Mouse (Mus musculus) spleen, postnatal 0 days (tissue): ENCODE data around the gene Kyat1. TPM values are rescaled to one million over a fixed set of nuclear protein-coding genes. Genes with fewer than 3 reads are reported as not detected.

Source experiments
- polyA plus RNA-seq: library from polyadenylated mRNA; unstranded; fragments of >200 nt; fragmentation: Nextera tagmentation; extraction: Ambion mirVana; gene quantifications from 2 replicates; pipeline ENCODE4 v1.2.1, GENCODE M21; 2015

Gene Kyat1
- 5.0 and 5.9 TPM in 2 replicates for polyA plus RNA-seq

DNA sequence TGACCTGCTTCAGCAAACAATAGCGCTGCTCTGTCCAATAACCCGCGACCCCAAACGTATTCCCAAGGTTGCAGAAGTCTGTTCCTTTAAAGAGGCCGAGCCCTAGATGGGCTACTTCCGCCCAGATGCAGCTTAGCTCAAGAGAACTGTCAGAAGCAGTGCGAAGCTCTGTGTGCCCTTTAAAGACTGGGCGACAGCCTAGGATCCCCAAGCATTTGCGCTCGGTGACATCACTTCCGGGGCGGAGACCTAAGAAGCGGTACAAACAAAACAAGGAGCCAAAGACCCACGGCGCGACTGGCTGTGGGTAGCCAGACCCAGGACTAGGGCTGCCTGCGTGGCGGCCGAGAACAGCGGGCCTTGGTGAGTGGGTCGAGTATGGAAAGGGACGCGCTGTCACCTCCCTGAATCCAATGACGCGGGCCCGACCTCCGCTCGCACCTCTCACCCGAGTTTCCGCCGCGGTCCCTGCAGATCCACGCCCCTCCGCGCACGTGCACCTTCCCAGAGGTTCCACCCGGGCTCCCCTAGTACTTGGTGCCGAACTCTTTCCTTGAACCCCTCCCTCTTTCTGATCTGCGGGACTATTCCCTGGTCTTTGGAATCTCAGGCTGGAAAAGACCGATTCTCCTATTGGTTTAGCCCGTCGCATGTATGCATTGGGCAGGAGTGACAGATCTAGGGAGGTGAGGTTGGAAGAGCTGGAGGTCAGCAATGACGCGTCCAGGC, at the start of gene Kyat1:
TSS of gene Kyat1 (minus strand) at position 219 of the 729 bp plus-strand sequence.

DNA sequence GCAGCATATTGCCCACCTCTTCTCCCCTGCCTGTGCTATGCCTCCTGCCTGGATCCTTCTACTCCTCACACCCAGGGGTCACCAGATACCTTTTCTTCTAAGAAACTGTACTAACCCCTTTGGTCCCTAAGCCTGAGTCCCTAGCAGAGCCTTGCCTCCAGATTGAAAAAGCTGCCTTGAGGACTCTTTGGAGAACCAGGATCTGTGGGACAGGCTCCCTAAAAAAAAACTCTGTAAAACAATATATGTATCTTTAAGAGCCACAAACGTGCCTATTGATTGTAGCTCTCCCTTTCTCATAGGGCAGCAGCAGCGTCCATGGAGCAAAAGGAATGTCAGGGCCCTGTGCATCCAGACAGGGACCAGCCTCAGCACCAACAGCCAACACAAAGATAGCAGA, 34.6 kb upstream of the Kyat1 start, which contains the start of gene Gm28035:
TSS of gene Gm28035 (plus strand) at position 301 of the 400 bp plus-strand sequence.

DNA sequence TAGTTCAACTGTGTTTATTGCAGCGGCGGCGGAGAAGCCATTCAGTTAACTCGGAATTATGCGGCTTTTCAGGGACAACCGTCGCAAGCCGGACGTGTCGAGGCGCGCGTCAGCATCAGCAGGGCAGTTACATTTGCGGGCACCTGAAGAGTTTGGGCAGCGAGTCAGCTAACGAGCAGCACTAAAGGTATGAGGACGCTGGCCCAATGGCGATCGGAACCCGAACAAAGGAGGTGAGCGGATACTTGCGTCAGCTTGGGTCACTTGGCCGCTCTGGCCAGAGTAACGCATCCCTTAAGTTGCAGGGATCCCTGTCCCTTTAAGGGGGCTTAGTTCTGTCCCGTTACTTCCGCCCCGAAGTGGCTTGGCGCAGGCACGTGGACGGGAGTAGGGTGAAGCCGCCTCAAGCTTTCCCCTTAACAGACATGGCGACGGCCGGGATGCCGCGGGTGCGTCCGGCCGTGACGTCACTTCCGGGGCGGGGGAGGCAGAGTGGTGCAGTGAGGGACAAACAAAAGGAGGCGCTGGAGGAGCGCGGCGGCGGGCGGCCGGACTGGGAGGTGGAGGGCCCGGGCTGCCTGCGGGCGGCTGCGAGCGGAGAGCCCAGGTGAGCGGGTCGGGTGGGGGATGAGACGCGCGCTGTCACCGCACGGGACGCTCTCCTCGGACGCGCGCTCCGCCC, 31.7 kb upstream of the Kyat1 start, which contains the start of gene Lrrc8a:
TSS of gene Lrrc8a (plus strand) at position 517 of the 682 bp plus-strand sequence.

DNA sequence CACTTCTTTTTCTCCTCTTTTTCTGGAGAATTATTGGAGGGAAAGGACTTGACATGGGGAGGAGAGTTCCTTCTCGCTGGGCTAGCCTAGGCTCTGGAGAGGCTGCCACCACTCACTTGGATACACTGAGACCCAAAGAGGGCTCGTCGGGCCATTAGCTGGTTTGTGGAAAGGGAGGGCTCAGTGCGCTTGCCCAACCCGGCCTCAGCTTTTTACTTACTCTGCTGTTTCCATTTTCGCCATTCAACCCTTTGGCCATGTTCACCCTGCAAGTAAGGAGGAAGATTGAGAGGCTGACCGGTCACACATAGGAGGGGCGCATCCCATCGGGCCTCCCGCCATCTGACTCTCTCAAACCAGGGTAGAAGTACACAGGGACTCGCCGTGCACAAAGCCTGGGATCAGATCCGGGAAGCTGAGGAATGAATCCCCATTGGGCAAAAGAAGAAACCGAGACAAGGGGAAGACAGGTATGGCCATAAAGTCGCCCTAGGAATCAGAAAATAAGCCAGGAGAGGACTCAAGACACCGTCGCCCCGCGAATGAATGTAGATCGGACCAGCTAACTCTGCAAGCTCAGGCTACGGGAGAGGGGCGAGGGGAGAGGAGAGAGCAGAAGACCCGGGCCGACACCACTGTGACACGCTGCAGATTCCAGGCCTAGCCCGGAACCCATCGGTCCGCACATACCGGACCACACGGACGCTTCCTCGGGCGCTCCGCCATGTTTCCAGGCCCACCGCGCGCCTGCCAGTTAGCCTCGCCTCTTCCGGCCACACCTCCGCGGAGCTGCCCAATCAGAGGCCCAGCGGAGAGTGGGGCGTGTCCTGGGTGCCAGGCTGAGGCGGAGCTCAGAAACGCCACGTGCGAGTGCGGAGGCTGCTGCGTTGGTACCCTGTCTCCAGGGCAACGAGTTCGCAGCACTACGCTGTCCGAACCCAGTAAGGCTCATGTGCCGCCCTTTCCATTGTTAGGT, 27.7 kb downstream of the Kyat1 start, which contains the start of gene Spout1:
TSS of gene Spout1 (minus strand) at position 760 of the 976 bp plus-strand sequence.

DNA sequence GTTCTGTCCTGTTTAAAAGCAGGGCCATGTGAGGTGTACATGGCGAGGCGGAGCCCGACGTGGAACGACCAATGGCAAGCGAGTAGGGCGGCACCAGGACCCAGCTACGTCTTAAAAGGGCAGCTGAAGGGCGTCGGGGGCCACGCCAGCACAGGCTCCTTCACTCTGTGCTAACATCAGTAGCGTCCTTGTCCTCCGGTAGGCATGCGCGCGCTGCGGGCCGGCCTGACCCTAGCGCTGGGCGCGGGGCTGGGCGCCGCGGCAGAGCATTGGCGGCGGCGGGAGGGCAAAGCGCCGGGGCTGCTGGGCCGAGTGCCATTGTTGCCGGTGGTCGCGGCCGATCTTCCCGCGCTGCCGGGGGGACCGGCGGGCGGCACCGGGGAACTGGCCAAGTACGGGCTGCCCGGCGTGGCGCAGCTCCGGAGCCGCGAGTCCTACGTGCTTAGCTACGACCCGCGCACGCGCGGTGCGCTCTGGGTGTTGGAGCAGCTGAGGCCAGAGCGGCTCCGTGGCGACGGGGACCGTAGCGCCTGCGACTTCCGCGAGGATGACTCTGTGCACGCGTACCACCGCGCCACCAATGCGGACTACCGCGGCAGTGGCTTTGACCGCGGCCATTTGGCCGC, 34.2 kb downstream of the Kyat1 start, which contains the start of gene Endog:
TSS of gene Endog (plus strand) at position 123 of the 626 bp plus-strand sequence.

Other genes starting within 250 kb of the Kyat1 start
- gene Sptan1, start 240.3 kb downstream of the Kyat1 start, polyA plus RNA-seq, result 23.0 and 27.3 TPM in 2 replicates
- gene Wdr34, start 157.0 kb downstream of the Kyat1 start, polyA plus RNA-seq, result 18.2 and 19.8 TPM in 2 replicates
- 292 TPM in 2 replicates for gene Set, start 148.5 kb downstream of the Kyat1 start, polyA plus RNA-seq
- 1.6 and 2.5 TPM in 2 replicates for gene Pkn3, start 128.2 kb downstream of the Kyat1 start, polyA plus RNA-seq
- gene Zdhhc12, start 112.2 kb downstream of the Kyat1 start, polyA plus RNA-seq, result 15.7 and 16.2 TPM in 2 replicates
- 5.2 and 6.0 TPM in 2 replicates for gene Zer1, start 81.3 kb downstream of the Kyat1 start, polyA plus RNA-seq
- gene Tbc1d13, start 72.1 kb downstream of the Kyat1 start, polyA plus RNA-seq, result 4.7 TPM in 2 replicates
- gene Endog, start 34.4 kb downstream of the Kyat1 start, polyA plus RNA-seq, result 15.6 and 15.9 TPM in 2 replicates
- 21.5 and 24.4 TPM in 2 replicates for gene Spout1, start 27.4 kb downstream of the Kyat1 start, polyA plus RNA-seq
- 17.3 and 19.2 TPM in 2 replicates for gene Lrrc8a, start 31.9 kb upstream of the Kyat1 start, polyA plus RNA-seq
- gene Gm28035, start 34.7 kb upstream of the Kyat1 start, polyA plus RNA-seq, result 0.06 and 0.08 TPM in 2 replicates
- gene Phyhd1, start 60.4 kb upstream of the Kyat1 start, polyA plus RNA-seq, result 4.4 and 6.5 TPM in 2 replicates
- not detected in 2 replicates for gene Gm28038, start 75.2 kb upstream of the Kyat1 start, polyA plus RNA-seq
- 12.5 and 13.7 TPM in 2 replicates for gene Dolk, start 80.5 kb upstream of the Kyat1 start, polyA plus RNA-seq
- gene Nup188, start 80.5 kb upstream of the Kyat1 start, polyA plus RNA-seq, result 17.0 and 17.5 TPM in 2 replicates
- gene Sh3glb2, start 153.5 kb upstream of the Kyat1 start, polyA plus RNA-seq, result 29.2 and 29.6 TPM in 2 replicates
- gene Miga2, start 158.4 kb upstream of the Kyat1 start, polyA plus RNA-seq, result 9.0 and 10.8 TPM in 2 replicates
- 16.1 and 16.7 TPM in 2 replicates for gene Dolpp1, start 186.4 kb upstream of the Kyat1 start, polyA plus RNA-seq
- 26.9 and 28.0 TPM in 2 replicates for gene Crat, start 210.0 kb upstream of the Kyat1 start, polyA plus RNA-seq
- 180 and 187 TPM in 2 replicates for gene Ptpa, start 210.2 kb upstream of the Kyat1 start, polyA plus RNA-seq